Mouse (Mus musculus): ENCODE measurements around the gene Dnmt3c.
"Not testable (repeated sequence)": the region's sequence is repeated elsewhere in the genome, so short reads cannot be mapped to it uniquely, and the experiment has no call there.

Dnmt3c gene

DNA sequence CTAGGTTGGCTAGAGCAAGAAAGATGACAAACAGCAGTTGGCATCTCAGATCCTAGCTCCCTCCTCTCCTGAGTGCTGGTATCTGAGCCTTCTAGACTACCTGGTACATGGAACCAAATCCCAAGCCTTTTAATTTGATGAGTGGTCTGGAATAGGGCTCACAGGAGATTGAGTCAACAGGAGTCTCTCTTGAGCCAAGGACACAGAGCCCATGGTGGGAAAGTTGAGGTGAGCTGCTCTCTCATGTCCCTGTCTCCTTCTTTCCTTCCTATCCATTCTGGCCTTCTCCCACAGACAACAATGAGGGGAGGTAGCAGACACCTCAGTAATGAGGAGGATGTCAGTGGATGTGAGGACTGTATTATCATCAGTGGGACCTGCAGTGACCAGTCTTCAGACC lies at the start of gene Dnmt3c:
Dnmt3c (plus strand) TSS at position 301 of the 400 bp plus-strand sequence.
- no peak for DNase-seq (ENCODE audit: low read depth, low spot score)

DNA sequence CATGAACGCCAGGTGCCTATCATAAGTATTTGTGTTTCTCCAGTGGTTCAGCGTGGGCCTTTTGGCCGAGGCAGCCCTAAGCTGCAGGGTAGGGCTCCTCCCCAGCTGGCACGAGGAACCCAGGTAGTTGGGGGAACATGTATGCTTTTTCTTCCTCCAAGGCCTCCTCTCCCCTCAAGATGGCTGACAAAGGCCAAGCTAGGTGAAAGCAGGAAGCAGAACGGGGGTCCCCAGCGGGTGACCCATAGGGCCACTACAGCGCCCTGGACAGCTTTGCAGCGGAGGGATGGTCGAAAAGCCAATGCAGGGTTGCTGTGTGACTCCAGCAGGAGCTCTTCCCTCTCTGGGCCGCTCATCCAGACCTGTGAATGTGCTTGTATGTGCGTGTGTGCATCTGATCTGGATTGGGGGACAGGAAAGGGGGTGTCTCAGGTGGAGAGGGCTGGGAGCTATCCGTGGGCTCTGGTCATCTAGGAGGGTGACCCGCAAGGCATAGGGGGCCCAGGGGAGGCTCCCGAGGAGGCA lies 47.6 kb upstream of the Dnmt3c start:
- no peak for DNase-seq (ENCODE audit: low read depth, low spot score)

DNA sequence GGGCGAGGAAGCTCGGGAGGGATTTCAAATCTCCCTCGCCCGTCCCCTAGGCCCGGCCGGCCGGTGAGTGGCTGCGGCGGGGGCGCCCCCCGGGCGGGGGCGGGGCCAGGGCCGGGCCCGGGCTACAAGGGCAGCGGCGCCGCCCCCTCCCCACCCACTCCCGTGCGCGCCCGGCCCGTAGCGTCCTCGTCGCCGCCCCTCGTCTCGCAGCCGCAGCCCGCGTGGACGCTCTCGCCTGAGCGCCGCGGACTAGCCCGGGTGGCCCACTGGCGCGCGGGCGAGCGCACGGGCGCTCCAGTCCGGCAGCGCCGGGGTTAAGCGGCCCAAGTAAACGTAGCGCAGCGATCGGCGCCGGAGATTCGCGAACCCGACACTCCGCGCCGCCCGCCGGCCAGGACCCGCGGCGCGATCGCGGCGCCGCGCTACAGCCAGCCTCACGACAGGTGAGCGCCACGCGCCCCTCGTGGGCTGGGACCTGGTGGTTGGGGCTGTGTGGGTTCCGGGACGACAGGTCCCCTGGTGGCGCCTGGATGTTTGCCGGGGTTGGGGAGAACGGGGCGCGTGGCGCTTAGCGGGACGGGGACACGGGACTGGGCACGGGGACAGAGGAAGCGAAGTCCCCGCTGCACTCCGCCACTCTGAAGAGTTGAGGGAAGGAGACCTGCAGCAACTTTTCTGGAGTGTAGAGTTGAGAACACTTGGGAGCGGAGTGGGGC lies 47.0 kb upstream of the Dnmt3c start, which contains the start of gene Dnmt3b:
Dnmt3b (plus strand) TSS at position 153 of the 716 bp plus-strand sequence.
- no peak for DNase-seq (ENCODE audit: low read depth, low spot score)

DNA sequence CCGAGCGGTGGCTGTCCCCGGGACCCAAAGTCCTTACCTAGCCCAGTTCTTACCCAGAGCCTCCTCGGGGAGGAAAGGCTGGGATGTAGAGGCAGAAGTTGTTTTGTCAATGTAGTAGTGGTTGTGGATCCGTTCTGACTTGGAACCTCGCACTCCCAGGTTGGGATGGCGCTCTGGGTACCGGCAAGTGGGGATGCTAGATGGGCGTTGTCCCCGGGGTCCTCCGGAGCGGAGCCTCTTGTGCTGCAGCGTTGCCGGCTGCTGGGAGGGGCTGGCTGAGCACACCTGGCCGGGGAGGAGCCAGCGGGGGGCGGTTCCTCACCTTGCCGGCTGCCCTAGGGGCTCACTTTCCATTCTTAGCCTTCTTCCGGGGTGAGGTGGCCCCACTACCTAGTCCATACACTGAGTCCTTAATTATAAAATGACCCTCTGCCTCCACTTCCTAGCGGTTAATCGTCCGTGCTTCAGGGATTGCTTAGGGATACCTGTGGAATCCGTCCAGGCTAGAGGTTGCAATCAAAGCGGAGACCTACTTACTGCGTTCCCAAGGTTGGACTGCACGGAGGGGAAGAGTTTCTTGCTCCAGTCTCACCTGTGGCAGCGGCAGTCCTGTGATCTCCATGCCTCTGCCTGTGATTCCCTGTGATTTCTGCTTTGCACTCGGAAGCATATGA lies 46.3 kb upstream of the Dnmt3c start:
- no peak for DNase-seq (ENCODE audit: low read depth, low spot score)

DNA sequence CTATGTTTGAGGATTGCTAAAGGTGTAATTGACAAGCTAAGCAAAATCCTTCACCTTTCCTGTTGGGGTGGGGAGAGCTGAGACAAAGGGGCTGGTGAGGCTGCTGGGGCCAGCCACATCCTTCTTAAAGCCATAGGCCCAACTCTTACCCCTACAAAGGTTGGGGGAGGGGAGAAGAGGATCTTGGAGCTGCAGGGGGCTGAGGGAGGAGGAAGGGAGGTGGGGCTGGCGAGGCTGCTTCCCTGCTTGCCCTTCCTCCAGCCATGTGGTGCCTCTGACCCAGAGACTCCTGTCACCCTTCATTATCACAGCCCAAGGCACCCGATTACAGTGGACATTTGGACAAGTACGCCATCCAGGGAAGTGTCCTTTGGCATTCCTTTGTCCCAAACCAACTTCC lies 44.8 kb upstream of the Dnmt3c start:
- DNase-seq (ENCODE audit: low read depth, low spot score) = no peak

DNA sequence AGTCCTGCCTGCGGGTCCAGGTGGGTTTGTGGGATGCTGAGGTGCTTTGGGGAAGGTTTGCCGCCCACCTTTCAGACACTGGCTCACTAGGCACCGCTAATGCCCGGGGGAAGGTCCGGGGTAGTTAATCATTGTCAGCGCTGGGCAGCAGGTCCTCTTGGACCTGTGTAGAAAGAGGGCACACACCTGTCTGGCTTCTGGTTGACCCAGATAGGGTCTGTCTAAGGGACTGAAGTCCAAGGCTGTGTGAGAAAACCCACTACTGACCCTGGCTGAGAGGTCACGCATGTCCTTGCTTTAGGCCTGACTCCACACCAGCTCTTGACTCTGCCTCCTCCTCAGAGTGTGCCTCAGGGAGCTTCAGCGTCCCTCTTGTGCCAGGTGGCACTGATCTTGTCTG lies 38.8 kb upstream of the Dnmt3c start:
- not testable (repeated sequence) for DNase-seq (ENCODE audit: low read depth, low spot score)

DNA sequence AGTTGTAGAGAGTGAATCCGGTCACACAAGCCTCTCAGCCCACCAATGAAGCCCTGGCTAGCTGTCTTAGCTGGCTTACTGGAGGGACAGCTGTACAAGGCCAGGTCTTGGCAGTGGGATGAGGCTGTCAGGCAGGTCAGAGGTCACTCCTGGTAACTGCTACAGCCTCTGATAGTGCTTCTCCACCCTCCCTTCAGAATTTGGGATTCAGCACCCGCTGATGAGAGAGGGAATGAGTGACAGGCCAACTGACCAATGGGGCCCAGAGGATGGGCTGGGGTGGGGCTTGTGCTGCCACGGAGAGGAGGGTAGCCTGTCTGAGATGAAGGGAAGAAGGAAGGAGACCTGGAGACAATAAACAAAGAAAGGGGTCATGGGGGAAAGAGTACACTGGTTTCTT lies 35.8 kb upstream of the Dnmt3c start:
- no peak for DNase-seq (ENCODE audit: low read depth, low spot score)

DNA sequence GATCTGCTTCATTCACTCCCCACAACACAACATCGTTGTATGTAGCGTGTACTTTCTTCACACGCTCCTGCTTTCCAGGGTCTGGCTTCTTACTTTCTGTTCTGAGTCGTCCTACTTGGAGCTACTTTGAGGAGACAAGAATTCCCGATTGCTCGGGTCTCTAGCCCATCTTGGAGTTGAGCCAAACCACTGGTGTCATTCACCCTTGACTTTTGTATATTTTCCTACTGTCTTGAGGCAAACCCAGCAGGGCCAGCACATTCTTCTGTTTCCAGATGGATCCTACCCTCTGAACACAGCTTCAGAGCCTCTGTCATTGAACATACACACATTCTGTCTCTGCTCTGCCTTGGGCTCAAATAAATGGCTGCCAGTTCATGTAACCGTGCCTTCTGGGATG lies 31.1 kb upstream of the Dnmt3c start:
- no peak for DNase-seq (ENCODE audit: low read depth, low spot score)

DNA sequence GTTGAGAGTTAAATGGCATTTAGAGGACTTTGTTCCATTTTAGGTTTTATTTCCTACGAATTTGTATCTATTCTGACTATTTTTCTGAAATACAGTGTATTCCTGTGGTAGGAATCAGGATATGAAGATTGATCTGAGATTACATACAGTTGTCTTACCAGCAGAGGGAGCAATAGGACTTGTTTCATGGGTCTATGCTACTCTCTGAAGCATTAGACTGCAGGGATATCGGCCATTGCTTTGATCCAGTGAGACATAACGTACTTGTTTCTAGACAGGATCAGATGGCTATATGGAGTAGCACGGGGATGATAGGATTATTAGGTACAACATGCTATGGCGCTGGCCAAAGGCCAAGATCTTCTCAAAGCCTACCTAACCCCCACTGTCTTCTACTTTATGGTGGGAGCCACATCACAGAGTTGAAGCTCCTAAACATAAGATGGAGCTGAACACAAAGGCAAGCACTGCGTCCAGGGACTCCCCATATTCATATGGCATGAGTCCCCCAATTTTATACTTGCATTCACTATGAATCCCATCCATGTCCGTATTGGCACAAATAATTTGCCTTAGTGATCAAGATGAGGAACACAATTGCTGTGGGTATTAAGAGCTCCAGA lies 27.6 kb upstream of the Dnmt3c start:
- peak; percentile 43 for DNase-seq (ENCODE audit: low read depth, low spot score)

DNA sequence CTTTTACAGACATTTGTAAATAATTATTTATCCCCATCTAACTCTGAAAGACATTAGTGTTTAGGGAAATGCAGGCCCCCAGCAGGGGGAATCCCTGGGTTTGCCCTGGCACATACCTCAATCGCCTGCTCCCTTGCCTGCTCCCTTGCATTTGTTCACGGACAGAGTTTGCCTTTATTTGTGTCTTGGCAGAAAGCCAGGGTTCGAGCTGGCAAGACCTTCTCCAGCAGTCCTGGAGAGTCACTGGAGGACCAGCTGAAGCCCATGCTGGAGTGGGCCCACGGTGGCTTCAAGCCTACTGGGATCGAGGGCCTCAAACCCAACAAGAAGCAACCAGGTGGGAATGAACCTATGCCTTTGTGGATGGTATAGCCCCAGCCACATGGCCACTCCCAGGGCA lies 26.3 kb upstream of the Dnmt3c start:
- DNase-seq (ENCODE audit: low read depth, low spot score) = no peak

DNA sequence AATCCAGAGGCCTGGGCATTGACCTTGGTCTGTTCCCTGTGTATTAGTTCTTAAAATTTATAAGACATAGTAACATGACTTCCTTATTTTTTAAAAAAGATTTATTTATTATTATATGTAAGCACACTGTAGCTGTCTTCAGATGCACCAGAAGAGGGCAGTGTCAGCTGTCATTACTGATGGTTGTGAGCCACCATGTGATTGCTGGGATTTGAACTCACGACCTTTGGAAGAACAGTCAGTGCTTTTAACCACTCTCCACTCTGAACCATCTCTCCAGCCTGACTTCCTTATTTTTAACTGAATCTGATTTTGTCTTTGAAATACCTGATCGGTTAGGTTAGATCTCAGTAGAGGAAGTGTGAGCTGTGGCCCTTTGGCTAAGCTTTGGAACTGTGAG lies 23.8 kb upstream of the Dnmt3c start:
- no peak for DNase-seq (ENCODE audit: low read depth, low spot score)

DNA sequence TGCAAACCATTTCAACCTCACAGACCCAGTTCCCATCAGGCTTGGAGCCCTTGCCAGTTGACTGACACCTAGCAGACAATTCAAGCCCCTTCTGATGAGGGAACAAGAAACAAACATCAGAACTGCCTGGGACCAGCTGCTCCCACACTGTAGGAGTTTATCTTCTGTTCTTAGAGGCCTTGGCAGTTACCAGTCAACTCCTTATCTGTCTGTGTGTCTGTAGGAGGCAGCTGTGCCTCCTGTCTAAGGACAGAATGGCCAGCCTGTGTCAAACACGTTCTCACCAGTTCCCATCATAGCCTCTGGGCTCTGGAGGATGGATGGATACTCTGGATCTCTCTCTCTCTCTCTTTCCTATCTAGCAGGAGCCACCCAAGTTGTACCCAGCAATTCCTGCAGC lies 21.1 kb upstream of the Dnmt3c start:
- not testable (repeated sequence) for DNase-seq (ENCODE audit: low read depth, low spot score)

DNA sequence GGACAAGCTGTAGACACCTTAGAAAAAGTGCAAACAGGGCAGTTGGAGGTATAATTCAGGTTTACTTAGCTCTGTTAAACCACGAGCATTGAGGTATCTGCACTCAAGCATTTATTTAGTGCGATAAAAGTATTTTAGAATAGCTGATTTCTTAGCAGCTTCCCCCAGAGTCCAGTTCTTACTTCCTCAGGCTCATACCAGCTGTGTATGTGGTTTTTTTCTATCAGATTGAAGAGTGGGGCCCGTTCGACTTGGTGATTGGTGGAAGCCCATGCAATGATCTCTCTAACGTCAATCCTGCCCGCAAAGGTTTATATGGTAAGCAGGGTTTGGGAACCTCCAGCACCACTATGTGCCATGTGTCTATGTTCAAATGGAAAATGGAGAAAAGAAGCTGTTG lies 19.5 kb upstream of the Dnmt3c start:
- DNase-seq (ENCODE audit: low read depth, low spot score) = no peak

DNA sequence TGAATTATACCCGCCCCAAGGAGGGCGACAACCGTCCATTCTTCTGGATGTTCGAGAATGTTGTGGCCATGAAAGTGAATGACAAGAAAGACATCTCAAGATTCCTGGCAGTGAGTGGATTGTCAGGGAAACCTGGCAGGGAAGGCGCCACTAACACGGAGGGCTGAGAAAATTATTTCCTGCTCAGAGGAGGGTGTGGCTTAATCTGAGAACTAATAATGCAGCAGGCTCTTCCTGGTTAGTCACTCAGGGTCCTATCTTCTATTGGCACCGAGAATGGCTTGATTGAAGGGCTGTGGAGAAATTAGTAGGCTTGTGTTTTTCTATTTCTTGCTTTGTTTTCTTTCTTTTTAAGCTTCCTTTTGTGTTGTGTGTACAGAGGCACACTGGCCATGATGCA lies 18.9 kb upstream of the Dnmt3c start:
- no peak for DNase-seq (ENCODE audit: low read depth, low spot score)

DNA sequence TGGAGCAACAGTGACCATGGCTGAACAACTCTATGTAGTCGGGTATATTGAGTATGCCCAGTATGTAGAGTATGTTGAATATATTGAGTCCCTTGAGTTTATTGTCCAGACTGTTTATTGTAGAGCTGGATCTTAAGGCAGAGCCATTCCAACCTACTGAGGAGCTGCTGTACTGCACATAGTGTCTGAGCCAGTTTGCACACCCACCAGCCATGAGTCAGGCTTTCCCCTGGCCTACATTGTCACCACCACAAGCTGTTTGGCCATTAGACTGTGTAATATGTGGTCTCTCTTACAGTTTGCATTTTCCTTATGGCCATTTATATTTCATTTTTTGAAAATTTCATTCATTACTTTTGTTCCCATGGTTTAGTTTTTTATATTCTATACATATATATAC lies 16.5 kb upstream of the Dnmt3c start:
- DNase-seq (ENCODE audit: low read depth, low spot score) = no peak

DNA sequence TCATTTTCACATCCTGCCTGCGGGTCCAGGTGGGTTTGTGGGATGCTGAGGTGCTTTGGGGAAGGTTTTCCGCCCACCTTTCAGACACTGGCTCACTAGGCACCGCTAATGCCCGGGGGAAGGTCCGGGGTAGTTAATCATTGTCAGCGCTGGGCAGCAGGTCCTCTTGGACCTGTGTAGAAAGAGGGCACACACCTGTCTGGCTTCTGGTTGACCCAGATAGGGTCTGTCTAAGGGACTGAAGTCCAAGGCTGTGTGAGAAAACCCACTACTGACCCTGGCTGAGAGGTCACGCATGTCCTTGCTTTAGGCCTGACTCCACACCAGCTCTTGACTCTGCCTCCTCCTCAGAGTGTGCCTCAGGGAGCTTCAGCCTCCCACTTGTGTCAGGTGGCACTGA lies 3.0 kb upstream of the Dnmt3c start:
- not testable (repeated sequence) for DNase-seq (ENCODE audit: low read depth, low spot score)

DNA sequence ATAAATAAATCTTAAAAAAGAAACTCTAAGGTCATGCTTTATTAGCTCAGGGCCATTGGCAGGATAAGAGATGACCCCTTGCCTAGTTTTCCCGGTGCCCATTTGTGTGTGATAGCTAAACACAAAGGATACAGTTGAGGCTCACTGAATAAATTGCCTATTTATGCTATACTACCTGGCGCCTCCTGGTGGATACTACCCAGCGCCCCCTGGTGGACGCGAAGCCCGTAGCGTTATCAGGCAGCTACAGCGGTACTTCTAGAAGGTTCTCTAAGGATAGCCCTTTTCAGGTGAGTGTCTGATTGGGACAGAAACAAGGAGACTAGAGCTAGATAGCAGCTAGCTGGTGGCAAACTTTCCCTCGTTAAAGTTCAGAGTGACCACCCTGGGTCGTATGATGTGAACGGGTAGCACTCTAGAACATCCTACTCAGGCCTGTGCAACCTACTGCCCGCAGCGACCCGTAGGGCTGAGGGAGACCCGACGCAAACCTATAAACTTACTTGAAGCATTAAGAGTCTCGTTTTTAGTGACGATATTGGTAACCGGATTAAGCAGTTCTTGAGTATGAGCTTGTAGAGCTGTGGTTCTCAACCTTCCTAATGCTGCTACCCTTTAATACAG lies 1.9 kb upstream of the Dnmt3c start:
- DNase-seq (ENCODE audit: low read depth, low spot score) = no peak

DNA sequence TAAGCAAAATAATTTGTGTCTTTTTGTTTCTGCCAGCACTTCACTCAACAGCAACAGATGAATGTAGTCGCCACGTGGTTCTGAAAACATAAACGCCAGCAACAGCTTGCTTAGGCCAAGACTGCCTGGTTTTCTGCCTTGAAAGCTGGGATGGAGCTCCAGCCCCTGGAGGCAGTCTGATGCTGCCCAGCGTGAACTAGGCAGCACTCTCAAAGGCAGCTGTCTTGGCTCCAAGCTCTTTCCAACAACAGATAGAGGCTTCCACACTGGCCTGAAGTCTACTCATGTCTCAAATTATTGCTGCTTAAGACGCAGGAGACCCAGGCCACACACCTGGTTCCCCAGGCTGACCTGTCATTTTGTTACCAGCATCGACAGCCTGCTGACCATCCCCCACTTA lies 6.9 kb downstream of the Dnmt3c start:
- DNase-seq (ENCODE audit: low read depth, low spot score) = no peak

DNA sequence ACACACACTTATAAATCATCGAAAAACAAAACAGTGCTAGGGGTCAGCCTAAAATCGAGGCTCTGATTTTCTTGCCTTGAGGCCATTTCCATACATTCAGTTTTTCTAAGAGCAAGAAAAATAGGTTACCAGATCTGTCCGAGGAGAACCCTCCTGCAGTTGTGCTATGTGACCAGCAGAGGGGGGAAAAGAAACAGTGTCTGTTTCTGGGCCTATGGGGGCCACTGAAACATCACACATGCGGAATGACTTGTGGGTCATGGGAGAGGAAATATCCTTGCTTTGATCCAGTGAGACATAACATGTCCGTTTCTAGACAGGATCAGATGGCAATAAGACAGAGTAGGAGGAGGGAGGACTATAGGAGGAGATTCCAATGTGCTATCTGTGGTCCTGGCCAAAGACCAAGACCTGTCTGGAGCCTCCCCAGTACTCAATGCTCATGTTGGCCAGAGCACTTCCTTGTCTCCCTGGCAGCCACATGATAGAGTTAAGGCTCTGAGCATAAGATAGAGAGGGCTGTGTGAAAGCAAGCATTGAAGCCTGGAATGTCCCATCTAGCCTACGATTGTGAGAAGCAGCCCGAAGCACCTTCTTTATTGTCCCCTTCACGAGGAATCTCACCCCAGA lies 14.4 kb downstream of the Dnmt3c start:
- DNase-seq (ENCODE audit: low read depth, low spot score) = no peak

DNA sequence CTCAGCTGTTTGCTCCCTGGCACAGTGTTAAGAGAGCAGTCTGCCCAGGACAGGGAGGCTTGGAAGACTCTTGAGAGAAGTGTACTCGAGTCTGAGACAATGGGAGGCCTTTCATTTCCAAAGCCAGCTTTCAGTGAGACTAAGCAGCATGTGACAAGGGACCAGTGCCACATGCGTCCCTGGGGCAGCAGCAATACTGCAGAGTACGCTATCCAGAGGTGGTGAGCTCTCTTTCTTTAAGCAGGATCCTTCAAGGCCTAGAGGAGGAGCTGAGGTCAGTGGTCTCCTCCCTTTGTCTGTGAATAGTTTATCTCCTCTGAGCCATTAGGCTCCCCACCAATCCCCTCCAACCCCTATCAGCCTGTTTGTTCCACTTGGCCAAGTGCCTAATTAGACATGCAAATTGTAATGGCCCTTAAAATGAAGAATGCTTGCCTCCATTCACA lies 16.2 kb downstream of the Dnmt3c start:
- no peak for DNase-seq (ENCODE audit: low read depth, low spot score)

DNA sequence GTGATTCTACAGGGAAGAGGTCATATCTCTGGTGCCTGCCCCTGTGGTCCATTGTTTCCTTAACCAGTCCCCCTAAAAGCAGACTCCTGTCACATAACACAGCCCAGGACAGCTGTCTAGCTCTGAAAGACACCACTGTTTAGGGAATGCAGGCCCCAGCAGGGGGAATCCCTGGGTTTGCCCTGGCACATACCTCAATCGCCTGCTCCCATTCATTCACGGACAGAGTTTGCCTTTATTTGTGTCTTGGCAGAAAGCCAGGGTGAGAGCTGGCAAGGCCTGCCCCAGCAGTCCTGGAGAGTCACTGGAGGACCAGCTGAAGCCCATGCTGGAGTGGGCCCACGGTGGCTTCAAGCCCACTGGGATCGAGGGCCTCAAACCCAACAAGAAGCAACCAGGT lies 16.8 kb downstream of the Dnmt3c start:
- no peak for DNase-seq (ENCODE audit: low read depth, low spot score)

DNA sequence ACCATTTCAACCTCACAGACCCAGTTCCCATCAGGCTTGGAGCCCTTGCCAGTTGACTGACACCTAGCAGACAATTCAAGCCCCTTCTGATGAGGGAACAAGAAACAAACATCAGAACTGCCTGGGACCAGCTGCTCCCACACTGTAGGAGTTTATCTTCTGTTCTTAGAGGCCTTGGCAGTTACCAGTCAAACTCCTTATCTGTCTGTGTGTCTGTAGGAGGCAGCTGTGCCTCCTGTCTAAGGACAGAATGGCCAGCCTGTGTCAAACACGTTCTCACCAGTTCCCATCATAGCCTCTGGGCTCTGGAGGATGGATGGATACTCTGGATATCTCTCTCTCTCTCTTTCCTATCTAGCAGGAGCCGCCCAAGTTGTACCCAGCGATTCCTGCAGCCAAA lies 21.4 kb downstream of the Dnmt3c start:
- not testable (repeated sequence) for DNase-seq (ENCODE audit: low read depth, low spot score)
